Mouse (Mus musculus): ENCODE measurements around the gene Umad1. TPM values are rescaled to one million over a fixed set of nuclear protein-coding genes. Genes with fewer than 3 reads are reported as not detected.

Umad1 gene
- polyA plus RNA-seq, 1 experiment from 2014 or later, result 19.7 TPM

DNA sequence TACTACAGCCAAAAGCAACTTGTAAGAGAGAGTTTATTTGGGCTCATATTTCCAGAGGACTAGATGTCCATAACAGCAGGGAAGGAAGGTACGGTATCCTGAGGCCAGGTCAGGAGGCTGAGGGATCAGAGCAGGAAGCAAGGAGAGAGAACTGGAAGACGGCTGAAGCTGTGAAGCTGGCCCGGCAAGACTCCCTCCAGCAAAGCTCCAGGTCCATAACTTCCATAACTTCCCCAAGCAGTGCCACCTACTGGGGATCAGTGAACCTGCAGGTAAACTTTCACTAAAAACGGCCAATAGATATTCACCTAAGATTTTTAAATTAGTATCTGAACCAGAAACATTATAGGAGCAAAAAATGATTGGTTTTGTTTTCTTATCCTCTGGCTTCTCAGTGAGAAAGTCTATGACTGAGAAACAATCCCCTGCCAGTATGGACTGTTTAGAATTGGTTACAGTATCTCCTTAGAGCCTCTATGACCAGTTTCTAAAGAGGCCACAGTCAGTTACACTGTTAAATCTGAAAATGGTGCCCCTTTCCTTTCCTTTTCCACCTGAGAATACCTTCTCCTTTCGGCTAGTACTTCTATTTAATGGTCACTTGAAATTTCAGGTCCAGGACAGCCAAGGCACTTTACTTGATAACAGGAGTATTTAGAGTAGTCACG lies 15.4 kb downstream of the Umad1 start:
- no peaks in the 10 kb centered on the region for H3K9me3 ChIP-seq (replicated peaks; ENCODE audit: control insufficient read depth, low read length)
- no peaks in the 10 kb centered on the region for H3K4me1 ChIP-seq (ENCODE audit: control insufficient read depth, insufficient read depth, low read length)
- H3K27me3 ChIP-seq (ENCODE audit: control insufficient read depth, insufficient read depth, low read length), result no peaks in the 10 kb centered on the region
- H3K36me3 ChIP-seq (replicated peaks; ENCODE audit: control insufficient read depth, insufficient read depth, low read depth, low read length), result no peaks in the 10 kb centered on the region
- H3K27ac ChIP-seq (replicated peaks; ENCODE audit: low read depth, low read length), result no peak overlapping the region
- no peak overlapping the region for H3K4me3 ChIP-seq (ENCODE audit: low read depth, low read length)
- no peak for ATAC-seq (replicated peaks; ENCODE audit: insufficient number of reproducible peaks, low FRiP score, low TSS enrichment, low read depth)
- H3K9ac ChIP-seq (replicated peaks; ENCODE audit: low read length), result no peak overlapping the region
- 39% methylated on average over 6 of the region's 6 CpGs for WGBS
- peak; percentile 76 for DNase-seq (ENCODE audit: low spot score)
- no peak overlapping the region for H3K4me2 ChIP-seq (ENCODE audit: low read depth, low read length)

DNA sequence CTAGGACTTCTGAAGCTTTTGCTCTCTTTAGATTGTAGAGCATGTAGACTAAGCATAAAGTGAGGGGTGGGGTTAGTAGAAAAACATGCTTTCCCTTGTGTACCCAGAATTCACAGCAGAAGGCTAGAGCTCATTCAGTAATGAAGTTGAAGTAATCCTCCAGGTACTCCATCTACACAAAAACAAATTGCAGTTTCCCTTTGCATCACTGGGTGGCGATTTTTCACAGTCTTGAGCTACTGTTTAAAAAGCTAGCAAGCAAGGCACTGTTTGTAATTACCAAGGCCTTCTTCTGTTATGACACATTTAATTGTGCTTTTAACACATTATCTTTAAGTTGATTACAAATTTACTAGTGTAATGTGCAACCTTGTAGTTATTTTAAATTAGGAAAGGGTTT lies 16.0 kb downstream of the Umad1 start:
- 6% methylated on average over 1 of the region's 1 CpGs for WGBS
- no peaks in the 10 kb centered on the region for H3K4me1 ChIP-seq (ENCODE audit: control insufficient read depth, insufficient read depth, low read length)
- no peaks in the 10 kb centered on the region for H3K9me3 ChIP-seq (replicated peaks; ENCODE audit: control insufficient read depth, low read length)
- H3K36me3 ChIP-seq (replicated peaks; ENCODE audit: control insufficient read depth, insufficient read depth, low read depth, low read length), result no peaks in the 10 kb centered on the region
- DNase-seq (ENCODE audit: low spot score), result peak; percentile 62
- H3K27me3 ChIP-seq (ENCODE audit: control insufficient read depth, insufficient read depth, low read length), result no peaks in the 10 kb centered on the region
- no peak for ATAC-seq (replicated peaks; ENCODE audit: insufficient number of reproducible peaks, low FRiP score, low TSS enrichment, low read depth)
- no peak overlapping the region for H3K4me2 ChIP-seq (ENCODE audit: low read depth, low read length)
- no peak overlapping the region for H3K4me3 ChIP-seq (ENCODE audit: low read depth, low read length)
- no peak overlapping the region for H3K9ac ChIP-seq (replicated peaks; ENCODE audit: low read length)
- no peak overlapping the region for H3K27ac ChIP-seq (replicated peaks; ENCODE audit: low read depth, low read length)

DNA sequence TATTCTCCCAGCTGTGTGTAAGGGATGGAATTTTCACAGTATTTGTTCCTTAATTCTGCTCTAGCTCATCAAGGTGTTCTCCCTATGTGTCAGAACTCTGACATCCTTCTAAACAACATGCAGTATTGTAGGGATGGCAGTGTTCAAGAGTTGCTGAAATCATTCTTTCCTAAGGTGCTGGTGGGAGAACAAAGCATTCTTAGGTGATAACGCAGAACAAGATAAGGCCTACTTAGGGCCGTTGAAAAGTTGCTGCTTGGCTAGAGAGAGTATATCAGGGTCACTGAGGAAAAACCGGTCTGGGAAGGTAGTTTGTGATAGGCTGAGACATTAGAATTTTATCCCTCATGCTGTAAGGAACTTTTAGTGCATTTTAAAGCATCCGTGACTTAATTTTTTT lies 17.3 kb downstream of the Umad1 start:
- ATAC-seq (replicated peaks; ENCODE audit: insufficient number of reproducible peaks, low FRiP score, low TSS enrichment, low read depth) (no peak), DNase-seq (ENCODE audit: low spot score) (no peak)
- Histone ChIP-seq H3K4me1 (ENCODE audit: control insufficient read depth, insufficient read depth, low read length) (no peaks in the 10 kb centered on the region), H3K4me3 (ENCODE audit: low read depth, low read length) (no peak overlapping the region), H3K27ac (replicated peaks; ENCODE audit: low read depth, low read length) (no peak overlapping the region), H3K36me3 (replicated peaks; ENCODE audit: control insufficient read depth, insufficient read depth, low read depth, low read length) (no peaks in the 10 kb centered on the region), H3K27me3 (ENCODE audit: control insufficient read depth, insufficient read depth, low read length) (no peaks in the 10 kb centered on the region), H3K9ac (replicated peaks; ENCODE audit: low read length) (no peak overlapping the region), H3K4me2 (ENCODE audit: low read depth, low read length) (no peak overlapping the region), H3K9me3 (replicated peaks; ENCODE audit: control insufficient read depth, low read length) (no peaks in the 10 kb centered on the region)
- 86% methylated on average over 4 of the region's 4 CpGs for WGBS

DNA sequence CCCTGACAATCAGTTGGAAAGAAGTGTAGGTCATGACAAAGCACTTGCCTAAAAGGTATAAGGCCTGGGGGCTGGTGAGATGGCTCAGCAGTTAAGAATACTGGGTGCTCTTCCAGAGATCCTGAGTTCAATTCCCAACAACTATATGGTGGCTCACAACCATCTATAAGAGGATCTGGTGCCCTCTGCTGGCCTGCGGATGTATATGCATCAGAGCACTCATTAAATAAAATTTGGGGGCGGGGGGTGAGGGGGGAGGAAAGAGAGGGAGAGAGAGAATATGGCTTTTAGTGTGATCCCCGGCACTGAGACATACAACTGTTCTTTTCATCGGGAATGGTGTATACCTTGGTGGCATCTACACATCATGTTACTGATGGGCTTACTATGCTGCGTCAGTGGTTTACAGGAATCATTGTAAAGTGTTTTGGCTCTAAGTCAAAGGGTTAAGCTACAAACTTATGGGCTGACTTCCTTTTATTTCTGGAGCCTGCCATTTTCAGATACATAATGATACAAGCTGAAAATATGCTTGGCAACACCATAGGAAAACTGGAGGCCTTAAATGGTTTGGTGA lies 19.4 kb downstream of the Umad1 start:
- peak; percentile 19 for DNase-seq (ENCODE audit: low spot score)
- WGBS, result 67% methylated on average over 5 of the region's 5 CpGs
- no peak for ATAC-seq (replicated peaks; ENCODE audit: insufficient number of reproducible peaks, low FRiP score, low TSS enrichment, low read depth)

GRCm38 (mm10) chr6:8283255-8283654 lies 24.2 kb downstream of the Umad1 start:
- Histone ChIP-seq H3K27ac (replicated peaks; ENCODE audit: low read depth, low read length) (no peak overlapping the region), H3K4me1 (ENCODE audit: control insufficient read depth, insufficient read depth, low read length) (no peaks in the 10 kb centered on the region), H3K36me3 (replicated peaks; ENCODE audit: control insufficient read depth, insufficient read depth, low read depth, low read length) (no peaks in the 10 kb centered on the region), H3K27me3 (ENCODE audit: control insufficient read depth, insufficient read depth, low read length) (no peaks in the 10 kb centered on the region), H3K4me2 (ENCODE audit: low read depth, low read length) (no peak overlapping the region), H3K9ac (replicated peaks; ENCODE audit: low read length) (no peak overlapping the region), H3K4me3 (ENCODE audit: low read depth, low read length) (no peak overlapping the region), H3K9me3 (replicated peaks; ENCODE audit: control insufficient read depth, low read length) (no peaks in the 10 kb centered on the region)
- 90% methylated on average over 4 of the region's 4 CpGs for WGBS
- no peak for DNase-seq (ENCODE audit: low spot score)
- no peak for ATAC-seq (replicated peaks; ENCODE audit: insufficient number of reproducible peaks, low FRiP score, low TSS enrichment, low read depth)

More for the DNA sequence above, 19.4 kb downstream of the Umad1 start:
- Histone ChIP-seq H3K9me3 (replicated peaks; ENCODE audit: control insufficient read depth, low read length) (no peaks in the 10 kb centered on the region), H3K27ac (replicated peaks; ENCODE audit: low read depth, low read length) (no peak overlapping the region), H3K4me2 (ENCODE audit: low read depth, low read length) (no peak overlapping the region), H3K4me3 (ENCODE audit: low read depth, low read length) (no peak overlapping the region), H3K27me3 (ENCODE audit: control insufficient read depth, insufficient read depth, low read length) (no peaks in the 10 kb centered on the region), H3K4me1 (ENCODE audit: control insufficient read depth, insufficient read depth, low read length) (no peaks in the 10 kb centered on the region), H3K36me3 (replicated peaks; ENCODE audit: control insufficient read depth, insufficient read depth, low read depth, low read length) (no peaks in the 10 kb centered on the region), H3K9ac (replicated peaks; ENCODE audit: low read length) (no peak overlapping the region)

DNA sequence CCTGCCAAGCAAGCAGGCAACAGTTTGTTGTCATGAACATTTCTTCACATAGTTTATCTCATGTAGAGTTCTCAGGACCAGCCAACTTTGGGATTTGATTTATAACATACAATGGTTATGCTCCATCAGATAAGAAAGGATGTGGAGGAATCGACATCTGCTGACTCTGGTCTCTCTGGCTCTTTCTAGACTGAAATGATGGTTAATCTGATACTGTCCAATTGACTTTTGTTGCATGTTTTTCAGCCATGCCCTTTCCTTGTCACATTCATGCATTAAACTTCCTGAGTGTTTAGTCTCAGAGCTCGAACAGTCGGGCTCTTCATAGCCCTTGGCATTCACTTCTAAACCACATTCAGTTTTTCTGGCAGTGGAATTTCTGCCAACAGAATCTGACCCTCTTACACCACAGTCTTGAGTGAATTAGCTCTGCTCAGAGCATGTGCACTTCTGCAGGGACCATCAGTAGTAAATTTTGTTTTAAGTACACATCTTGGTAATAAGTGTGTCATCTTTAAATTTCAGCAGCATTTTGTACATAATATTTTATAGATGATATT lies 26.4 kb downstream of the Umad1 start:
- WGBS, result 78% methylated on average over 3 of the region's 3 CpGs
- ATAC-seq (replicated peaks; ENCODE audit: insufficient number of reproducible peaks, low FRiP score, low TSS enrichment, low read depth) (no peak), DNase-seq (ENCODE audit: low spot score) (no peak)
- Histone ChIP-seq H3K36me3 (replicated peaks; ENCODE audit: control insufficient read depth, insufficient read depth, low read depth, low read length) (no peaks in the 10 kb centered on the region), H3K4me2 (ENCODE audit: low read depth, low read length) (no peak overlapping the region), H3K9me3 (replicated peaks; ENCODE audit: control insufficient read depth, low read length) (no peaks in the 10 kb centered on the region), H3K27ac (replicated peaks; ENCODE audit: low read depth, low read length) (no peak overlapping the region), H3K27me3 (ENCODE audit: control insufficient read depth, insufficient read depth, low read length) (no peaks in the 10 kb centered on the region), H3K4me3 (ENCODE audit: low read depth, low read length) (no peak overlapping the region), H3K9ac (replicated peaks; ENCODE audit: low read length) (no peak overlapping the region), H3K4me1 (ENCODE audit: control insufficient read depth, insufficient read depth, low read length) (no peaks in the 10 kb centered on the region)

- Histone ChIP-seq H3K4me3 (ENCODE audit: low read depth, low read length) (no peak overlapping the region), H3K27ac (replicated peaks; ENCODE audit: low read depth, low read length) (no peak overlapping the region), H3K9ac (replicated peaks; ENCODE audit: low read length) (no peak overlapping the region), H3K9me3 (replicated peaks; ENCODE audit: control insufficient read depth, low read length) (no peaks in the 10 kb centered on the region), H3K36me3 (replicated peaks; ENCODE audit: control insufficient read depth, insufficient read depth, low read depth, low read length) (no peaks in the 10 kb centered on the region), H3K27me3 (ENCODE audit: control insufficient read depth, insufficient read depth, low read length) (no peaks in the 10 kb centered on the region), H3K4me2 (ENCODE audit: low read depth, low read length) (no peak overlapping the region), H3K4me1 (ENCODE audit: control insufficient read depth, insufficient read depth, low read length) (no peaks in the 10 kb centered on the region)
- ATAC-seq (replicated peaks; ENCODE audit: insufficient number of reproducible peaks, low FRiP score, low TSS enrichment, low read depth) (no peak), DNase-seq (ENCODE audit: low spot score) (no peak)
- WGBS, result 94% methylated on average over 3 of the region's 3 CpGs
Measured at GRCm38 (mm10) chr6:8286146-8286545, 27.1 kb downstream of the Umad1 start.

GRCm38 (mm10) chr6:8288755-8289580 lies 29.9 kb downstream of the Umad1 start:
- DNase-seq (ENCODE audit: low spot score), result no peak
- Histone ChIP-seq H3K27ac (replicated peaks; ENCODE audit: low read depth, low read length) (no peak overlapping the region), H3K4me3 (ENCODE audit: low read depth, low read length) (no peak overlapping the region), H3K4me2 (ENCODE audit: low read depth, low read length) (no peak overlapping the region), H3K9ac (replicated peaks; ENCODE audit: low read length) (no peak overlapping the region), H3K36me3 (replicated peaks; ENCODE audit: control insufficient read depth, insufficient read depth, low read depth, low read length) (no peaks in the 10 kb centered on the region), H3K4me1 (ENCODE audit: control insufficient read depth, insufficient read depth, low read length) (no peaks in the 10 kb centered on the region), H3K27me3 (ENCODE audit: control insufficient read depth, insufficient read depth, low read length) (no peaks in the 10 kb centered on the region), H3K9me3 (replicated peaks; ENCODE audit: control insufficient read depth, low read length) (no peaks in the 10 kb centered on the region)
- no peak for ATAC-seq (replicated peaks; ENCODE audit: insufficient number of reproducible peaks, low FRiP score, low TSS enrichment, low read depth)
- 85% methylated on average over 4 of the region's 4 CpGs for WGBS

Data from embryonic facial prominence, embryonic 11.5 days (tissue).